Mouse (Mus musculus) duodenum, adult 2 months (tissue): ENCODE data around the gene Vsig8. TPM values are rescaled to one million over a fixed set of nuclear protein-coding genes. Genes with fewer than 3 reads are reported as not detected.

Experiments used
- polyA plus RNA-seq: library from polyadenylated mRNA; depleted of rRNA; stranded (reverse); fragments of >200 nt; gene quantifications from 2 replicates; pipeline ENCODE4 v1.2.3, GENCODE M21; 2012; ENCODE audit warnings: low replicate concordance; rRNA removed

The Vsig8 gene
- polyA plus RNA-seq, result 0.42 and 1.0 TPM in 2 replicates

DNA sequence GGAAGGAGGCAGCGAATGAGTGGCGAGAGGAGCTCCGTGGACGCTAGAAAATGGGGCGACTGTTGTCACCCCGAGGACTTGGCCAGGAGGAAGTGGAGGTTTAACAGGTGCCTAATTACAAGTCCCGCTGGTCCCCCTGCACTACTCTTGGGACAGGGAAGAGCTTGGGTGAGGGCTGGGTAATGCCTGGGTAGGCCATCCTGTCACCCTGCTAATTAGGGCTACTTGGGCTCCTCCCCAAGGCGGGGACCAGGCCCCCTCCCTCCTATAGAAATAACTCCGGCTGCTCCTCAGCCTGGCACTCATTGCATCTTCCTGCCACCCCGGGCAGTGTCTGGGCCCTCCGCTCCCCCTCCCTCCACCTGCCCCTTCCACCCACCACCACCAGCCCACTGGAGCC lies at the start of gene Vsig8:
TSS of gene Vsig8 (plus strand) at position 301 of the 400 bp plus-strand sequence.

DNA sequence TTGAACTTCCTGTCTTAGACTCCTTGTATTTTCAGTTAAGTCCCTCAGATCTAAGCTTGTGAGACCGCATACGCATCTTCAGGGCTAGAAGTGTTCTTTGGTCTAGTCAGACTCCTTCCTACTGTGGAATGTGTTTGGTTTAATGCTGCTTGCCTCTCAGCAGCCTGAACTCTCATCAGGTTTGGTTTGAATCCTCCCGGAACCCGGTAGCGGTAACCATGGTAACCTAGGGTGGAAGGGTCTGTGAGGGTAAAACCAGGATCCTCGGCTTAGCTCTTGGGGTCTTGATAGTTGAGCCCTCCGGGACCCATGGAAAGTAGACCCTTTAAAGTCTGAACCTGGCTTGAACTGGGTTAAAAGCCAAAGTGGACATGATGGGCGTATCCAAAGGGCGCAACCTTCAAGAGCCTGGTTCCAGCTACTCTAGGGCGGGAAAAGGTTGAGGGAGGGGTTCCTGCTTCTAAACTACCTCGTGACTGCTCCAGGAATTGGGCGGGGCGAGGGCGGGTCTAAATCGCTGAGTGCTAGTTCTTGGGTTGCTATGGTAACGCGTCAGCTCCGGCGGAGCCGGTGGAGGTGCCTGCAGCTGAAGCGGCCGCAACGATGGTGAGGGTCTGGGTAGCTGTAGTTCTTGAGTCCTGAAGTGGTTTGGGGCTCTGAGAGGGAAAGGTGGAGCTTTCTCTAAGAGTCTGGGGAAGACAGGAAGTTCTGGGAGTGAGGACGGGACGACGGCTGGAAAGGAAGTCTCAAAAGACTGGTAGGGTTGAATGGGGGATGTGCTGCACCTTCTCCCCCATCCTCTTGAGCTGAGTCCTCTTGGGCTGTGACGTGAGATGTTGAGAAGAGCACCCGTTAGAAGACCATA lies 34.9 kb upstream of the Vsig8 start, which contains the start of gene Cfap45:
TSS of gene Cfap45 (plus strand) at position 226 of the 865 bp plus-strand sequence.

DNA sequence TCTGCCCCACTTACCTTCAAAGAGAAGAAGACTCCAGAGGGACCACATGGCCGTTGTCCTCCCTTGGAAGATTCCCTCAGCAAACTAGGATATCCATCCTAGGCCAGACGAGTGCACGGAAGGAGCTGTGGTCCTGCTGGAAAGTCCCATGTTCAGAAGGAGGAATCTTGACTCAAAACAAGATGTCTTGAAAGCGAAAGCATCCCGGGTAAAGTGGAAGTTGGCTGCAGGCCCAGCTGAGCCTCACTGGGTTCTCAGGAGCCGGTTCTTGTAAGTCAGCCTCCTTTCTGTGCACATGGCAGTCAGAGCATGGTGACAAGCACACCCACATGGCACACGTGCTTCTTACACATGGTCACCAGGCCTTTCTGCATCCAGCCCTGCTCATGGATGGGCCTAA lies 34.6 kb downstream of the Vsig8 start, which contains the start of gene Slamf8:
TSS of gene Slamf8 (minus strand) at position 184 of the 400 bp plus-strand sequence.

DNA sequence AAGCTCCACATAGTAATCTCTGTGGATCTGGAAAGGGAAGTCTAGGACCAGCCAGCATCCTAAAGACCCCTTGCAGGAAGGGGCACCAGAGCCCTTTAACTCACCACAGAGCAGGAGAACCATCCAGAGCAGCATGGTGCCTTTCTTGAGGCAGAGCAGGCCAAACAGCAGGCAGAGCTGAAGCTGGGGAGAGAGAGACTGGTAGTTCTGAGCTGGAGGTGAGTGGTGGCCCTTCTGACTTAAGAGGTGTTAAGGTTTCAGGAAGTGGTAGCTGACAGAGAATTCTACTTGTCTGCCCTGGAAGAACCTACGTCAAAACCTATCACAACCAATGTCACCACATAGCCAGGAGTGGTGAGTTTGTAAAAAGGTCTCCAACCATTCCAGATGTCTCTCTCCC lies 46.6 kb downstream of the Vsig8 start, which contains the start of gene Fcrl6:
TSS of gene Fcrl6 (minus strand) at position 226 of the 400 bp plus-strand sequence.

Other genes with a start within 250 kb of the Vsig8 start
- gene Kcnj9, start 226.6 kb upstream of the Vsig8 start, polyA plus RNA-seq, result 0.14 and 0.58 TPM in 2 replicates
- 0.34 and 0.49 TPM in 2 replicates for gene Kcnj10, start 214.7 kb upstream of the Vsig8 start, polyA plus RNA-seq
- gene Pigm, start 179.4 kb upstream of the Vsig8 start, polyA plus RNA-seq, result 4.4 and 5.2 TPM in 2 replicates
- 1.3 and 1.7 TPM in 2 replicates for gene Slamf9, start 80.6 kb upstream of the Vsig8 start, polyA plus RNA-seq
- gene Igsf9, start 74.2 kb upstream of the Vsig8 start, polyA plus RNA-seq, result 281 and 431 TPM in 2 replicates
- gene Tagln2, start 55.9 kb upstream of the Vsig8 start, polyA plus RNA-seq, result 313 and 341 TPM in 2 replicates
- 0.13 and 0.86 TPM in 2 replicates for gene Cfap45, start 35.1 kb upstream of the Vsig8 start, polyA plus RNA-seq
- gene Slamf8, start 34.6 kb downstream of the Vsig8 start, polyA plus RNA-seq, result 1.7 and 3.3 TPM in 2 replicates
- not detected in 2 replicates for gene Fcrl6, start 46.6 kb downstream of the Vsig8 start, polyA plus RNA-seq
- gene Dusp23, start 77.0 kb downstream of the Vsig8 start, polyA plus RNA-seq, result 21.8 and 28.2 TPM in 2 replicates
- gene Crp, start 142.1 kb downstream of the Vsig8 start, polyA plus RNA-seq, result 0.14 TPM in 1 of 2 replicates, not detected in the other